Mouse (Mus musculus) megakaryocyte, embryonic 14.5 days (primary cell): Measurements from ENCODE around the gene Tbc1d22a.

Experiments
- FLI1 ChIP-seq: IDR thresholded peaks from 2 replicates; pipeline ENCODE4 v1.6.1; 2012; ENCODE audit warnings: low read length, inconsistent platforms, mixed read lengths
- GATA1 ChIP-seq: IDR thresholded peaks from 3 replicates; pipeline ENCODE4 v1.6.1; 2012; ENCODE audit warnings: mixed read lengths, low read length, inconsistent platforms, borderline replicate concordance

DNA sequence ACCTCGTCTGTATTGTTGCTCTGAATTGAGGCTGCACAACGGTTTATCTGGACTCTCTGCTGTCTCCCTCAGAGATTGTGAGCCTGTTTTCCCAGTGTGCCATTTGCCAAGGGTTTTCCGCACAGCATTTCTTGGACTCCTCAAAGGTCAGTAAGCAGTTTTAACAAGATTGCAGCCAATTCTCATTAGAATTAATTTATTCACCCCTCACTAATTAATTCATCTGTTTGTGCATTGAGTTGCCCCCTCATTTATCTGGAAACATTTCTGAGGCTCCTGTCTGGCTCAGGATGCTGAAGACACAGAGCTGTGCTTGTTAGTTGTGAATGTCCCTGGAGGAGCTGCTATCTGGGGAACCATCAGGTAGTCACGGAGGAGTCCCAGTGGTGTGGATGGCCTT is 45.0 kb downstream of the Tbc1d22a start:
- no peak for TF ChIP-seq GATA1
- TF ChIP-seq FLI1, result no peak
